Mouse (Mus musculus) ovary, postnatal 14 days (tissue): ENCODE data around the gene Prkar1a.
A peak's percentile ranks its signal among the peaks of the same experiment; 100 is the strongest.
"Not testable (repeated sequence)": the region's sequence is repeated elsewhere in the genome, so short reads cannot be mapped to it uniquely, and the experiment has no call there.

Experiments used
- DNase-seq: peaks from one replicate; pipeline ENCODE4 v3.0.0; 2022; ENCODE audit warnings: low spot score

Gene Prkar1a

GRCm38 (mm10) chr11:109648510-109648909 is 695 bp upstream of the Prkar1a start:
- DNase-seq: no peak

- peak; percentile 51 for DNase-seq
These were observed 933 bp downstream of the Prkar1a start for GRCm38 (mm10) chr11:109649975-109650701.

GRCm38 (mm10) chr11:109650788-109651565 is 1.8 kb downstream of the Prkar1a start:
- peak; percentile 87 for DNase-seq

- no peak for DNase-seq
These were observed 2.4 kb downstream of the Prkar1a start for GRCm38 (mm10) chr11:109651566-109652024.

- no peak for DNase-seq
These were observed 3.3 kb downstream of the Prkar1a start for GRCm38 (mm10) chr11:109652505-109652904.

GRCm38 (mm10) chr11:109653201-109653600 is 4.0 kb downstream of the Prkar1a start:
- no peak for DNase-seq

GRCm38 (mm10) chr11:109654581-109654980 is 5.4 kb downstream of the Prkar1a start:
- no peak for DNase-seq

- no peak for DNase-seq
These were observed 7.0 kb downstream of the Prkar1a start for GRCm38 (mm10) chr11:109656232-109656631.

GRCm38 (mm10) chr11:109660526-109660925 is 11.3 kb downstream of the Prkar1a start:
- not testable (repeated sequence) for DNase-seq

GRCm38 (mm10) chr11:109664293-109664692 is 15.1 kb downstream of the Prkar1a start:
- no peak for DNase-seq

- DNase-seq: no peak
These were observed 16.2 kb downstream of the Prkar1a start for GRCm38 (mm10) chr11:109665424-109665823.

GRCm38 (mm10) chr11:109666411-109666810 is 17.2 kb downstream of the Prkar1a start:
- DNase-seq: no peak

GRCm38 (mm10) chr11:109667371-109667770 is 18.2 kb downstream of the Prkar1a start:
- no peak for DNase-seq

GRCm38 (mm10) chr11:109668115-109668725 is 19.0 kb downstream of the Prkar1a start:
- DNase-seq: no peak

GRCm38 (mm10) chr11:109669149-109669708 is 20.0 kb downstream of the Prkar1a start:
- no peak for DNase-seq

- peak; percentile 15 for DNase-seq
These were observed 21.1 kb downstream of the Prkar1a start for GRCm38 (mm10) chr11:109670026-109670916.

- no peak for DNase-seq
These were observed 22.2 kb downstream of the Prkar1a start for GRCm38 (mm10) chr11:109671136-109672020.

- DNase-seq: no peak
These were observed 22.8 kb downstream of the Prkar1a start for GRCm38 (mm10) chr11:109672021-109672324.

- no peak for DNase-seq
These were observed 23.2 kb downstream of the Prkar1a start for GRCm38 (mm10) chr11:109672396-109672795.
